Mouse (Mus musculus): ENCODE results near the gene Drc3.

GRCm38 (mm10) chr11:60412173-60412572, 59.0 kb downstream of the Drc3 start:
- no peak for TF ChIP-seq POLR2A (IDR thresholded peaks at IDR 0.05; ENCODE audit: low read depth, low read length)
- TF ChIP-seq CTCF (IDR thresholded peaks at IDR 0.05; ENCODE audit: extremely low read depth, insufficient read length, insufficient replicate concordance, low read depth, low read length), result no peak

Data from small intestine, adult 2 months (tissue).